ENCODE assay signal across 9 mouse cellular contexts in genomic region chr4:41631390-41631789, GRCm38 (mm10). TPM values are rescaled to one million over a fixed set of nuclear protein-coding genes. Genes with fewer than 3 reads are reported as not detected.
A peak's percentile ranks its signal among the peaks of the same experiment; 100 is the strongest.
DNase-seq lines count a peak whose midpoint lies in the region; ATAC-seq and TF ChIP-seq lines count a peak whose summit lies in the region.
"Had no signal": no experiment of that assay in that cellular context is flagged by ENCODE, and none has a peak within 500 bp of the region (broad histone marks: within the 10 kb centered on the region; RNA-seq: fewer than 3 reads in every experiment).

No protein-coding gene starts in this region.

- ATAC-seq in lung, postnatal 0 days: no peak
- ATAC-seq in stomach, embryonic 15.5 days (ENCODE audit: insufficient read depth, low FRiP score, low read depth): no peak

- no peaks in the 10 kb centered on the region for H3K36me3 ChIP-seq in kidney, adult 2 months (ENCODE audit: control insufficient read depth, insufficient read depth, low read length)
- H3K36me3 ChIP-seq in lung, postnatal 0 days (ENCODE audit: insufficient read depth, low read length): no peaks in the 10 kb centered on the region
- H3K36me3 ChIP-seq in stomach, embryonic 15.5 days: no peaks in the 10 kb centered on the region

- no peak overlapping the region for H3K4me3 ChIP-seq in cerebellum, adult 2 months (replicated peaks; ENCODE audit: insufficient read depth, low read depth, low read length)
- no peak overlapping the region for H3K4me3 ChIP-seq in kidney, adult 2 months (ENCODE audit: insufficient read depth, low read depth, low read length)
- H3K4me3 ChIP-seq in lung, postnatal 0 days (ENCODE audit: low read depth, low read length): no peak overlapping the region
- H3K4me3 ChIP-seq in stomach, embryonic 15.5 days (replicated peaks): no peak overlapping the region

- no peaks in the 10 kb centered on the region for H3K9me3 ChIP-seq in lung, postnatal 0 days (ENCODE audit: low read length)
- no peaks in the 10 kb centered on the region for H3K9me3 ChIP-seq in stomach, embryonic 15.5 days

- H3K9ac ChIP-seq in lung, postnatal 0 days (replicated peaks; ENCODE audit: low read depth): no peak overlapping the region; the same call in 1 of the 2 replicates
- H3K9ac ChIP-seq in stomach, embryonic 15.5 days: no peak overlapping the region

- TF ChIP-seq EP300 in lung, postnatal 0 days (IDR thresholded peaks at IDR 0.05): 0 out of 2 replicates have a peak, but pooled peaks have one; percentile 40

- no peak for TF ChIP-seq CTCF in cerebellum, adult 2 months (IDR thresholded peaks at IDR 0.05; ENCODE audit: borderline replicate concordance, insufficient read depth, low read depth, low read length)
- no peak for TF ChIP-seq CTCF in kidney, adult 2 months (conservative IDR thresholded peaks at IDR 0.05; ENCODE audit: insufficient read depth, insufficient read length, low read depth, low read length)
- no peak; the same call in 1 of the 2 replicates for TF ChIP-seq CTCF in lung, postnatal 0 days (IDR thresholded peaks at IDR 0.05)

- peak overlapping the region; percentile 17; the same call in 1 of the 2 replicates for H3K4me2 ChIP-seq in lung, postnatal 0 days (replicated peaks; ENCODE audit: low read depth, low read length)
- H3K4me2 ChIP-seq in stomach, embryonic 15.5 days: peak overlapping the region; percentile 35

- no peak for TF ChIP-seq POLR2A in cerebellum, adult 2 months (IDR thresholded peaks at IDR 0.05; ENCODE audit: borderline replicate concordance, insufficient read depth, low read length)
- TF ChIP-seq POLR2A in kidney, adult 2 months (IDR thresholded peaks at IDR 0.05; ENCODE audit: low read depth, low read length): no peak

- no peak overlapping the region for H3K27ac ChIP-seq in cerebellum, adult 2 months (ENCODE audit: insufficient read depth, low read length)
- no peak overlapping the region for H3K27ac ChIP-seq in kidney, adult 2 months (ENCODE audit: insufficient read depth, low read depth, low read length)
- H3K27ac ChIP-seq in lung, postnatal 0 days (ENCODE audit: low read length): peak overlapping the region; percentile 54
- peak overlapping the region; percentile 36 for H3K27ac ChIP-seq in stomach, embryonic 15.5 days
- H3K27ac ChIP-seq: macrophage had no signal

- peak; percentile 21 to 40 for DNase-seq in adrenal gland, postnatal 36 days
- DNase-seq in adrenal gland, postnatal 4 days (ENCODE audit: low spot score in 2 of 2): no peak
- DNase-seq in cerebellum, adult 2 months: peak; percentile 53 to 67
- DNase-seq in heart, adult 18-20 months: peak; percentile 47 to 76
- DNase-seq in kidney, adult 2 months: peak; percentile 63
- peak; percentile 51 for DNase-seq in lung, postnatal 0 days (ENCODE audit: low spot score)
- no peak for DNase-seq in spleen, adult 18-20 months

- WGBS in cerebellum, adult 2 months: 8% methylated on average over 11 of the region's 11 CpGs
- 7% methylated on average over 11 of the region's 11 CpGs for WGBS in kidney, adult 2 months
- 5% methylated on average over 11 of the region's 11 CpGs for WGBS in lung, postnatal 0 days
- 6% methylated on average over 11 of the region's 11 CpGs for WGBS in stomach, embryonic 15.5 days

- peaks cover 29% of the 10 kb centered on the region for H3K4me1 ChIP-seq in cerebellum, adult 2 months (ENCODE audit: control insufficient read depth, insufficient read depth, low read length)
- no peaks in the 10 kb centered on the region for H3K4me1 ChIP-seq in kidney, adult 2 months (ENCODE audit: control insufficient read depth, insufficient read depth, low read length)
- peaks cover 17% of the 10 kb centered on the region; the same call in 1 of the 2 replicates for H3K4me1 ChIP-seq in lung, postnatal 0 days (ENCODE audit: insufficient read depth, low read depth, low read length)
- H3K4me1 ChIP-seq in stomach, embryonic 15.5 days: peaks cover 54% of the 10 kb centered on the region

- no peaks in the 10 kb centered on the region for H3K27me3 ChIP-seq in cerebellum, adult 2 months (ENCODE audit: control insufficient read depth, insufficient read depth, low read length)
- no peaks in the 10 kb centered on the region for H3K27me3 ChIP-seq in kidney, adult 2 months (replicated peaks; ENCODE audit: control insufficient read depth, insufficient read depth, low read length)
- H3K27me3 ChIP-seq in lung, postnatal 0 days (replicated peaks; ENCODE audit: insufficient read depth, low read length): no peaks in the 10 kb centered on the region
- H3K27me3 ChIP-seq in stomach, embryonic 15.5 days (replicated peaks): no peaks in the 10 kb centered on the region

RNA-seq across cellular contexts. Expression of gene Enho, which starts 8.7 kb away (rescaled TPM):
- total RNA-seq in adrenal gland, postnatal 36 days (2021): 1 to 10 TPM; 2.8 to 3.5 TPM
- total RNA-seq in adrenal gland, postnatal 4 days (2021): 1 to 10 TPM; 8.9 to 9.1 TPM
- polyA plus RNA-seq in cerebellum, adult 2 months (2012; rRNA removed): 168 and 174 TPM in 2 replicates
- total RNA-seq in heart, adult 18-20 months (2021): 10 to 100 TPM in 1 of 2 experiments, 1 to 10 TPM in 1; 9.7 to 11.0 TPM
- 9.3 and 9.9 TPM in 2 replicates for polyA plus RNA-seq in kidney, adult 2 months (2012; rRNA removed)
- polyA plus RNA-seq in lung, postnatal 0 days (2015; fragmentation: Nextera tagmentation; extraction: Ambion mirVana): 18.9 and 25.0 TPM in 2 replicates
- 18.3 and 24.0 TPM in 2 replicates for polyA plus RNA-seq in stomach, embryonic 15.5 days (2015; fragmentation: Nextera tagmentation; extraction: Ambion mirVana)

Comparison
In these comparisons a context has a peak if more than half of its experiments do, and no peak if none do; other contexts are left out.
1. DNase-seq: peak in adrenal gland, postnatal 36 days (2 of 2), cerebellum, adult 2 months (2 of 2), heart, adult 18-20 months (2 of 2), kidney, adult 2 months (single experiment) and lung, postnatal 0 days (single experiment); none in adrenal gland, postnatal 4 days (0 of 2) and spleen, adult 18-20 months (0 of 2).
2. H3K27ac ChIP-seq: peak in lung, postnatal 0 days (single experiment) and stomach, embryonic 15.5 days (single experiment); none in cerebellum, adult 2 months (single experiment) and kidney, adult 2 months (single experiment).